Mouse (Mus musculus): ENCODE results near the gene Mrrf.
A peak's percentile ranks its signal among the peaks of the same experiment; 100 is the strongest.

Gene Mrrf

GRCm38 (mm10) chr2:36197919-36198881 lies 62.0 kb downstream of the Mrrf start:
- DNase-seq (ENCODE audit: extremely low read depth, insufficient read length, low spot score) = no peak

- DNase-seq (ENCODE audit: extremely low read depth, insufficient read length, low spot score) = no peak
Measured at GRCm38 (mm10) chr2:36198882-36199262, 62.7 kb downstream of the Mrrf start.

- no peak for DNase-seq (ENCODE audit: extremely low read depth, insufficient read length, low spot score)
Measured at GRCm38 (mm10) chr2:36200813-36201212, 64.6 kb downstream of the Mrrf start.

- no peak for DNase-seq (ENCODE audit: extremely low read depth, insufficient read length, low spot score)
Measured at GRCm38 (mm10) chr2:36201756-36202610, 65.8 kb downstream of the Mrrf start.

GRCm38 (mm10) chr2:36202611-36202880 lies 66.4 kb downstream of the Mrrf start:
- no peak for DNase-seq (ENCODE audit: extremely low read depth, insufficient read length, low spot score)

- no peak for DNase-seq (ENCODE audit: extremely low read depth, insufficient read length, low spot score)
Measured at GRCm38 (mm10) chr2:36203011-36203825, 67.0 kb downstream of the Mrrf start.

- no peak for DNase-seq (ENCODE audit: extremely low read depth, insufficient read length, low spot score)
Measured at GRCm38 (mm10) chr2:36204595-36204994, 68.4 kb downstream of the Mrrf start.

- DNase-seq (ENCODE audit: extremely low read depth, insufficient read length, low spot score) = no peak
Measured at GRCm38 (mm10) chr2:36207071-36207470, 70.9 kb downstream of the Mrrf start.

GRCm38 (mm10) chr2:36210796-36211195 lies 74.6 kb downstream of the Mrrf start:
- DNase-seq (ENCODE audit: extremely low read depth, insufficient read length, low spot score) = no peak

GRCm38 (mm10) chr2:36211785-36212184 lies 75.6 kb downstream of the Mrrf start:
- DNase-seq (ENCODE audit: extremely low read depth, insufficient read length, low spot score) = no peak

- no peak for DNase-seq (ENCODE audit: extremely low read depth, insufficient read length, low spot score)
Measured at GRCm38 (mm10) chr2:36213108-36213507, 76.9 kb downstream of the Mrrf start.

GRCm38 (mm10) chr2:36214023-36214422 lies 77.8 kb downstream of the Mrrf start:
- peak; percentile 54 for DNase-seq (ENCODE audit: extremely low read depth, insufficient read length, low spot score)

- DNase-seq (ENCODE audit: extremely low read depth, insufficient read length, low spot score) = no peak
Measured at GRCm38 (mm10) chr2:36214425-36214824, 78.2 kb downstream of the Mrrf start.

GRCm38 (mm10) chr2:36215203-36215739 lies 79.1 kb downstream of the Mrrf start:
- DNase-seq (ENCODE audit: extremely low read depth, insufficient read length, low spot score) = no peak

GRCm38 (mm10) chr2:36216546-36216945 lies 80.4 kb downstream of the Mrrf start:
- DNase-seq (ENCODE audit: extremely low read depth, insufficient read length, low spot score) = no peak

GRCm38 (mm10) chr2:36216953-36217573 lies 80.9 kb downstream of the Mrrf start:
- no peak for DNase-seq (ENCODE audit: extremely low read depth, insufficient read length, low spot score)

GRCm38 (mm10) chr2:36217692-36218233 lies 81.6 kb downstream of the Mrrf start:
- DNase-seq (ENCODE audit: extremely low read depth, insufficient read length, low spot score) = no peak

GRCm38 (mm10) chr2:36220106-36220505 lies 83.9 kb downstream of the Mrrf start:
- no peak for DNase-seq (ENCODE audit: extremely low read depth, insufficient read length, low spot score)

GRCm38 (mm10) chr2:36220891-36221290 lies 84.7 kb downstream of the Mrrf start:
- no peak for DNase-seq (ENCODE audit: extremely low read depth, insufficient read length, low spot score)
